Mouse (Mus musculus) intestine, embryonic 16.5 days (tissue): ENCODE measurements around the gene Ermn. TPM values are rescaled to one million over a fixed set of nuclear protein-coding genes. Genes with fewer than 3 reads are reported as not detected.

Experiments
- ATAC-seq: fragments of 200-750 bp; cut with Nextera tagmentation; 2 replicates; pipeline ENCODE4 v1.8.0; 2017; ENCODE audit warnings: moderate TSS enrichment, moderate library complexity
- H3K27ac ChIP-seq: fragments of 300-500 bp; sonication (generic); 2 replicates; pipeline ENCODE4 v1.5.1; 2014; ENCODE audit warnings: mild to moderate bottlenecking, low read length
- H3K27me3 ChIP-seq: fragments of 300-500 bp; sonication (generic); replicated peaks from 2 replicates; pipeline ENCODE4 v1.6.1; 2014; ENCODE audit warnings: low read length, control low read depth, mixed read lengths; ENCODE audit not compliant: control insufficient read depth, insufficient read depth
- H3K36me3 ChIP-seq: fragments of 300-500 bp; sonication (generic); 2 replicates; pipeline ENCODE4 v1.6.1; 2014; ENCODE audit warnings: low read length, control low read depth; ENCODE audit not compliant: control insufficient read depth, insufficient read depth
- H3K4me1 ChIP-seq: fragments of 300-500 bp; sonication (generic); 2 replicates; pipeline ENCODE4 v1.6.1; 2014; ENCODE audit warnings: low read length, control low read depth, mixed read lengths; ENCODE audit not compliant: control insufficient read depth, insufficient read depth
- H3K4me2 ChIP-seq: fragments of 300-500 bp; sonication (generic); 2 replicates; pipeline ENCODE4 v1.6.1; 2014; ENCODE audit warnings: low read depth, low read length, control low read depth
- H3K4me3 ChIP-seq: fragments of 300-500 bp; sonication (generic); 2 replicates; pipeline ENCODE4 v1.5.1; 2014; ENCODE audit warnings: mild to moderate bottlenecking, low read length
- H3K9ac ChIP-seq: fragments of 300-500 bp; sonication (generic); 2 replicates; pipeline ENCODE4 v1.6.1; 2014; ENCODE audit warnings: low read depth, low read length
- H3K9me3 ChIP-seq: fragments of 300-500 bp; sonication (generic); 2 replicates; pipeline ENCODE4 v1.6.1; 2016; ENCODE audit warnings: low read length, control low read depth; ENCODE audit not compliant: control insufficient read depth
- WGBS: fragments of 180-500 bp; shearing (Covaris S2); extraction: QIAGEN DNeasy Blood & Tissue Kit; methylation state at CpG from one replicate; pipeline ENCODE4 v1.1.7; 2014; 5-methylcytosine and 5-hydroxymethylcytosine counted together
- polyA plus RNA-seq: library from polyadenylated mRNA; unstranded; fragments of >200 nt; fragmentation: Nextera tagmentation; extraction: Ambion mirVana; gene quantifications from 2 replicates; pipeline ENCODE4 v1.2.1, GENCODE M21; 2015

Ermn gene
- polyA plus RNA-seq, 1 experiment from 2014 or later = 0.06 TPM

DNA sequence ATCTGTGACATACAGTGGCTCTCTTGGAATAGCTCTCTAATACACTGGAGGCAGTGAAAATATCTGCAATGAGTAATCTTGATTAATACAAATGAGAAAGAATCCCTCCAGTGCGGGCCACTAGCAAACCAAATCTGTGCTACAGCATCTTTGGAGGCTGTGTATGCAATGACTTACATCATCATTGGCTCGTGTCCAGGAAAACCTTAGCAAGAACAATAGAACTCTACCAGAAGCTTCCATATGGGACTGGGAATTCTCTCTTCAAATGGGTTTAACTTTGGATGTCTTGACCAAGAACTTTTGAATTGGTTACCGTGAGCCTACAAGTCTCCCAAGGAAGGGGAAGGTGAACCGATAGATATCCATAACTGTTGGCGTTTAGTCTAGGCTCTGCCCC lies 25.9 kb downstream of the Ermn start:
- Histone ChIP-seq H3K9ac (no peak overlapping the region), H3K36me3 (no peaks in the 10 kb centered on the region), H3K27me3 (no peaks in the 10 kb centered on the region), H3K4me3 (no peak overlapping the region), H3K27ac (no peak overlapping the region), H3K4me2 (no peak overlapping the region), H3K4me1 (no peaks in the 10 kb centered on the region), H3K9me3 (no peaks in the 10 kb centered on the region)
- no peak for ATAC-seq
- WGBS = 75% methylated on average over 5 of the region's 5 CpGs

DNA sequence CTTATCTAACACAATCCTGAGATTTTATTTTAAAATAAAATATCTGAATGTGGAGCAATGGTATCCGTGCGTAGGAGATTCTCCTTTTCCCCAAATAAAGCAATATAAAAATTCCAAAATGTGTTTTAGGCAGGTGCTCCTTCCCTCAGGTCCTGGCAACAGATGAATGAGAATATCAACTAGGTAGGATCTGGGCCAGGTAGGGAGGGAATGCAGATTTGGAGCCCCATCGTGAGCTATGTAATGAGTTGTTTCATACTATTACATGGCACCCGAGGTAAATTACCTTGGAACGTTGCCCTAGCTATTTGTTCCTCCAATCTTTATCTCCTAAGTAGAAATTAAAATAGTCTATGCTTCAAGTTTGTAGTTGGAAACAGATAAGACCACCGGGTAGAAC lies 29.1 kb downstream of the Ermn start:
- no peaks in the 10 kb centered on the region for H3K9me3 ChIP-seq
- no peak for ATAC-seq
- WGBS = 90% methylated on average over 6 of the region's 6 CpGs
- no peaks in the 10 kb centered on the region for H3K4me1 ChIP-seq
- no peak overlapping the region for H3K4me2 ChIP-seq
- no peak overlapping the region for H3K27ac ChIP-seq
- no peak overlapping the region for H3K4me3 ChIP-seq
- H3K36me3 ChIP-seq = no peaks in the 10 kb centered on the region
- no peak overlapping the region for H3K9ac ChIP-seq
- H3K27me3 ChIP-seq = no peaks in the 10 kb centered on the region

DNA sequence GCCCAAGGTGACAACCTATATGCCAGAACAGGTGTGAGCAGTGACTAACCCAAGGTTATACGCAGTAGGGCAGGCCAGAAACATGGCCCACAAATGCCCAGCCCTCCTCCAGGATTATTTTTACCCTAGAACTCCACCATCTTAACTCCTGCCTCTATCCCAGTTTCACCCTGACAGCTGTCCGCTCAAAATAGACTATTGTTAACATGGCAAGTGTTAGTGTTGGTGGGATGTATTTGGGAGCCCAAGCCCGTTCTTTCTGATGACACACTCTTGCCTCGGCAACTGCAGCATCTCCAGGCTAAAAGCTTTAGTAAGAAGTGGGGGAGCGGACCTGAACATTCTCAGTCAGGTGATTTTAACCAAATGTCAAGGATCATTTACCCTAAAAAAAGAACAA lies 45.6 kb downstream of the Ermn start:
- H3K9ac ChIP-seq = no peak overlapping the region
- H3K27ac ChIP-seq = no peak overlapping the region
- H3K9me3 ChIP-seq = no peaks in the 10 kb centered on the region
- no peaks in the 10 kb centered on the region for H3K36me3 ChIP-seq
- H3K4me1 ChIP-seq = no peaks in the 10 kb centered on the region
- no peak overlapping the region for H3K4me3 ChIP-seq
- H3K4me2 ChIP-seq = no peak overlapping the region
- WGBS = 93% methylated on average over 5 of the region's 5 CpGs
- no peak for ATAC-seq
- H3K27me3 ChIP-seq = no peaks in the 10 kb centered on the region

DNA sequence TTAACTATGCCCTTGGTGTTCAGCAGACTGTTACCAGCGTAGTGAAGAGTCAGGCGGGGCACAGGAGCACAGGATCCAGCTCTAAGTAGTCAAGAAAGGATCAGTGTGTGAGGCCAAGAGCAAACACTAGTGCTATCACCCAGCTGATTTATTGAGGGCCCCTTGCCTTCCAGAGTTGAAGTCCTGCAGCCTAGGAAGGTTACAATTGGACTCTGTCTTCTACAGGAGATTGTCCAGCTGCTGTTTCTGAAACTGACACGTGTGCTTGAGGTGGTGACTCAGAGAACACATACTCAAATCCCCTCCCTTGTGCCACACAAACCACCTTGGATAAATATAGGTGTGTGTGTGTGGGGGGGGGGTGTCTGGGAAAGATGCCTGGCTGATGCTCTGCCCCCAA lies 51.2 kb downstream of the Ermn start:
- Histone ChIP-seq H3K4me3 (no peak overlapping the region), H3K27me3 (no peaks in the 10 kb centered on the region), H3K36me3 (no peaks in the 10 kb centered on the region), H3K4me1 (no peaks in the 10 kb centered on the region), H3K27ac (no peak overlapping the region), H3K9me3 (no peaks in the 10 kb centered on the region), H3K4me2 (no peak overlapping the region), H3K9ac (no peak overlapping the region)
- peak; percentile 95 for ATAC-seq
- WGBS = 36% methylated on average over 3 of the region's 3 CpGs

DNA sequence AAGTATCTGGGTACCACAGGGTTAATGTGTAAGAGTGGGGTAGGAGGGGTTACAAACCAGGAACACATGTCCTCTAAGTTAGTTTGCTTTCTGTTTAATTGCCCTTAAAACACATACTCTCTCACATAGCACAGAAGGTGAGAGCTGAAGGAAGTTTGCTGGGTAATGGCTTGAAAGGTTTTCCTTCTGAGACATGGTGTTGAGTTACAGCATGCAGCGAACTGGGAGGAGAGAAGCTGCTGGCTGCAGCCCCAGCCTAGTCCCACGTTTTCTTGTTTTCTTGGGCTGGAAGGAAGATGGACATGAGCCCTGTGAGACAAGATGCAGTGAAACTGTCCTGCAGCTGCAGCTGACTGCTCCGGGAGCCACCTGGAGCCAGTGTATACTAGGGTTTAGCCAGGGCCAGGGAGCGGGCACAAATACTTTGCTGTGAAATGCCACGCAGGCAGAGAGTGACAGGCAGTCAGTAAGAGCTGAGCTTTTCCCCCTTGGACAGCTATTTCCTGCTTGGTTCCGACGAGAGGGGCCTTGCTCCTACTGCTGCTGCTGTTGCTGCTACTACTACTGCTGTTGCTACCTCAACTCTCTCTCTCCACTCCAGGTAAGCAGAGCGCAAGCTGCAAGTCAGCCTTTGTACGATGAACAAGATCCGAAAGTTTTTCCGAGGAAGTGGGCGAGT lies 54.8 kb downstream of the Ermn start, which contains the start of gene Galnt5:
Gene Galnt5, plus strand, starts transcription at position 133 of the 679 bp plus-strand sequence.
- peak within 1 kb of the TSS; percentile 75 for H3K27ac ChIP-seq
- no peaks in the 10 kb centered on the region for H3K27me3 ChIP-seq
- H3K36me3 ChIP-seq = no peaks in the 10 kb centered on the region
- H3K4me2 ChIP-seq = peak within 1 kb of the TSS; percentile 39
- ATAC-seq = peak; percentile 49
- peak within 1 kb of the TSS; percentile 61 for H3K9ac ChIP-seq
- H3K9me3 ChIP-seq = no peaks in the 10 kb centered on the region
- H3K4me1 ChIP-seq = no peaks in the 10 kb centered on the region
- 35% methylated on average over 12 of the region's 12 CpGs for WGBS
- peak within 1 kb of the TSS; percentile 42 for H3K4me3 ChIP-seq

Other genes with a start within 250 kb of the Ermn start
- gene Galnt5, start 55.0 kb downstream of the Ermn start, polyA plus RNA-seq = 2.0 and 2.6 TPM in 2 replicates
- 1.1 and 1.8 TPM in 2 replicates for gene Cytip, start 142.7 kb upstream of the Ermn start, polyA plus RNA-seq